Mouse (Mus musculus): Measurements from ENCODE around the gene Arhgap19.

DNA sequence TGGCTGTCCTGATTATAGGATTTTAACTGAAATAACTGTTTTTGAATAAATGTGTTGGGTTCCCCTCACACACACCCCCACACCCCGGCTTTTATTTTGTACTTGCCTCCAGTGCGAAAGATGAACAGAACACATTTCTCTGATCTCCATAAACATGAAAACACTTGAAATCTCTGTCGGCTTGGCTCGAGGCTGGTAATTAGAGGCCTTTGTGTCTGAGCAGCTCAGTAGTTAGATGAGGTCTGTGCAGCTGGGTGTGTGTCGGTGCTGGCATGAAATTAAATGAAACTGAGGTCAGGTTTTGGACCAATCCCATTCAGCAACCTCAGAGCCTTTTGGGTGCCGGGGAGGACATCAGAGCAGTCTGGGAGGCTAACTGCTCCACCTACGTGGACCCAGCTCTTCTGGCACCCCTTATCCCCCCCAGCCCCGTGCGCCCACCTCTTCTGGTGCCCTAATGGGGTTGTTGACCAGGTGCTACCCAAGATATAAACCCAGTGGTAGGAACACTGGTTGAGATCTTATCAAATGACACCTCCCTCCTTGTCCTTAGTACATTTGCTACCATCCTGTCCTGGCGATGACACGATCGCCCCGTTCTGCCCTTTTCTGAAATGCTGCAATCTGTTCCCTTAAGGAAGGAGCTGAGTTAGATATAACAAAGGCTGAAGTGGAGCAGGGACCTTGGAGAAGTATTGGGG, 30.8 kb upstream of the Arhgap19 start:
- TF ChIP-seq CTCF (IDR thresholded peaks at IDR 0.05; ENCODE audit: low read depth) (no peak), EP300 (optimal IDR thresholded peaks at IDR 0.05) (no peak)

All from stomach, postnatal 0 days (tissue).